Mouse (Mus musculus): ENCODE measurements around the gene Ell. TPM values are rescaled to one million over a fixed set of nuclear protein-coding genes. Genes with fewer than 3 reads are reported as not detected.
A peak's percentile ranks its signal among the peaks of the same experiment; 100 is the strongest.

Ell gene
- polyA plus RNA-seq, 1 experiment from 2014 or later = 9.5 TPM

GRCm38 (mm10) chr8:70615281-70615680 is 76.0 kb downstream of the Ell start:
- H3K9me3 ChIP-seq (ENCODE audit: low read length) = no peaks in the 10 kb centered on the region

DNA sequence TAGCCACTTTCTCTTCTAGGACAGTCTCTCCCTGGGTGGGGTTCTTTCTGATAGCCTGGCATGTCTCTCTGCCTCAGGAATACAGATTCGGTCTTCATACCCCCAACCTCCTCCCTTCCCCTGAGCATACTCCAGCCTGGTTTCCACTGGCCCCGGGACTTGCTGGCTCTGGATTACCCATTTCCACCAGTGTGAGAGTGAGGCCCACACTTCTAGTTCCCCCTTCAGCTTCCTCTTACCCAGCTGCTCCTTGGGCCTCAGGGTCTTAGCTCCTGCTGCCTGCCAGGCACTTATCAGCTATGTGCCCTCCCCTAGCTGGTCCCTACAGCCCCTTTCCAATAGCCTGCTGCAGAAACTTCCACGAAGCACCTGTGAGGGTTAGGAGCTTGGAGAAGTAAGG is 76.6 kb downstream of the Ell start, which contains the start of gene Lrrc25:
TSS of gene Lrrc25 (plus strand) at position 262 of the 400 bp plus-strand sequence.
- WGBS (ENCODE audit: insufficient replicate concordance) = 26% methylated on average over 3 of the region's 3 CpGs
- Histone ChIP-seq H3K27ac (ENCODE audit: low read depth) (peak within 1 kb of the TSS; percentile 83), H3K36me3 (replicated peaks; ENCODE audit: insufficient read depth, low read length) (no peaks in the 10 kb centered on the region), H3K4me3 (ENCODE audit: low read depth, low read length) (peak within 1 kb of the TSS; percentile 16), H3K9me3 (ENCODE audit: low read length) (no peaks in the 10 kb centered on the region), H3K27me3 (ENCODE audit: insufficient read depth, low read length) (no peaks in the 10 kb centered on the region), H3K9ac (replicated peaks) (peak within 1 kb of the TSS; percentile 21; the same call in 1 of the 2 replicates), H3K4me1 (ENCODE audit: insufficient read depth) (peaks cover 35% of the 10 kb centered on the region), H3K4me2 (ENCODE audit: low read depth, low read length) (peak within 1 kb of the TSS; percentile 51)
- ATAC-seq (no peak), DNase-seq (no peak)
- TF ChIP-seq EP300 (IDR thresholded peaks at IDR 0.05; ENCODE audit: low read depth) (no peak), CTCF (IDR thresholded peaks at IDR 0.05; ENCODE audit: low read depth) (no peak)

More at GRCm38 (mm10) chr8:70615281-70615680, 76.0 kb downstream of the Ell start:
- no peak overlapping the region for H3K9ac ChIP-seq (replicated peaks)
- peak overlapping the region; percentile 83 for H3K27ac ChIP-seq (ENCODE audit: low read depth)
- H3K4me1 ChIP-seq (ENCODE audit: insufficient read depth) = peaks cover 41% of the 10 kb centered on the region
- no peaks in the 10 kb centered on the region for H3K27me3 ChIP-seq (ENCODE audit: insufficient read depth, low read length)
- TF ChIP-seq CTCF (IDR thresholded peaks at IDR 0.05; ENCODE audit: low read depth) (no peak), EP300 (IDR thresholded peaks at IDR 0.05; ENCODE audit: low read depth) (no peak)
- ATAC-seq = no peak
- H3K36me3 ChIP-seq (replicated peaks; ENCODE audit: insufficient read depth, low read length) = no peaks in the 10 kb centered on the region
- no peak for DNase-seq
- WGBS (ENCODE audit: insufficient replicate concordance) = 89% methylated on average over 8 of the region's 8 CpGs
- H3K4me2 ChIP-seq (ENCODE audit: low read depth, low read length) = no peak overlapping the region
- H3K4me3 ChIP-seq (ENCODE audit: low read depth, low read length) = no peak overlapping the region

- 0 out of 2 replicates have a peak overlapping the region, but pooled peaks have one; percentile 17 for H3K9ac ChIP-seq (replicated peaks)
- H3K27ac ChIP-seq (ENCODE audit: low read depth) = peak overlapping the region; percentile 83
- peak overlapping the region; percentile 24; the same call in 1 of the 2 replicates for H3K4me2 ChIP-seq (ENCODE audit: low read depth, low read length)
- WGBS (ENCODE audit: insufficient replicate concordance) = 30% methylated on average over 11 of the region's 11 CpGs
- H3K4me3 ChIP-seq (ENCODE audit: low read depth, low read length) = peak overlapping the region; percentile 16
- peaks cover 33% of the 10 kb centered on the region for H3K4me1 ChIP-seq (ENCODE audit: insufficient read depth)
- no peaks in the 10 kb centered on the region for H3K9me3 ChIP-seq (ENCODE audit: low read length)
- no peak for ATAC-seq
- TF ChIP-seq CTCF (IDR thresholded peaks at IDR 0.05; ENCODE audit: low read depth) (no peak), EP300 (IDR thresholded peaks at IDR 0.05; ENCODE audit: low read depth) (no peak)
- H3K36me3 ChIP-seq (replicated peaks; ENCODE audit: insufficient read depth, low read length) = no peaks in the 10 kb centered on the region
- no peak for DNase-seq
- no peaks in the 10 kb centered on the region for H3K27me3 ChIP-seq (ENCODE audit: insufficient read depth, low read length)
These were observed 77.4 kb downstream of the Ell start for GRCm38 (mm10) chr8:70616645-70617044.

DNA sequence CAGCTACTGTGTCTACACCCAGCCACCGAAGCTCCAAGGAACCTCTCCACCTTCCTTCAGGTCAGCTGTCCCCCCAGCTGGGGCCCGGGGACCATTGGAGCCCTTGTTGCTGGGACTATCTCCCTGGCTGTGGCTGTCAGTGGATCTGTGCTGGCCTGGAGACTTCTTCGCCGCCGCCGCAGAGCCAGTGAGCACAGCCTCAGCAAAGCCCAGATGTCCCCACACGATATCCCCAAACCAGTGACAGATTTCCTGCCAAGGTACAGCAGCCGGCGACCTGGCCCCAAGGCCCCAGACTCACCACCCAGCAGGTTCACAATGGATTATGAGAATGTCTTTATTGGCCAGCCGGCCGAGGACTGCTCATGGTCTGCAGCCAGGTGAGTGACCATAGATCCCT is 78.7 kb downstream of the Ell start:
- TF ChIP-seq CTCF (IDR thresholded peaks at IDR 0.05; ENCODE audit: low read depth) = no peak
- TF ChIP-seq EP300 (IDR thresholded peaks at IDR 0.05; ENCODE audit: low read depth) = no peak
- Histone ChIP-seq H3K9ac (replicated peaks) (peak overlapping the region; percentile 49), H3K4me3 (ENCODE audit: low read depth, low read length) (peak overlapping the region; percentile 16), H3K4me2 (ENCODE audit: low read depth, low read length) (peak overlapping the region; percentile 51), H3K36me3 (replicated peaks; ENCODE audit: insufficient read depth, low read length) (no peaks in the 10 kb centered on the region), H3K27me3 (ENCODE audit: insufficient read depth, low read length) (no peaks in the 10 kb centered on the region), H3K27ac (ENCODE audit: low read depth) (peak overlapping the region; percentile 83), H3K9me3 (ENCODE audit: low read length) (no peaks in the 10 kb centered on the region), H3K4me1 (ENCODE audit: insufficient read depth) (peaks cover 38% of the 10 kb centered on the region)
- no peak; the same call in 1 of the 2 replicates for ATAC-seq
- peak; percentile 33 for DNase-seq
- WGBS (ENCODE audit: insufficient replicate concordance) = 39% methylated on average over 11 of the region's 11 CpGs

- WGBS (ENCODE audit: insufficient replicate concordance) = 14% methylated on average over 9 of the region's 9 CpGs
- peak; percentile 94 for DNase-seq
- peak; percentile 85 for ATAC-seq
- H3K27me3 ChIP-seq (ENCODE audit: insufficient read depth, low read length) = no peaks in the 10 kb centered on the region
- TF ChIP-seq CTCF (IDR thresholded peaks at IDR 0.05; ENCODE audit: low read depth) (no peak), EP300 (IDR thresholded peaks at IDR 0.05; ENCODE audit: low read depth) (no peak)
- H3K4me3 ChIP-seq (ENCODE audit: low read depth, low read length) = peak overlapping the region; percentile 30
- H3K9ac ChIP-seq (replicated peaks) = peak overlapping the region; percentile 58
- peaks cover 41% of the 10 kb centered on the region for H3K4me1 ChIP-seq (ENCODE audit: insufficient read depth)
- no peaks in the 10 kb centered on the region for H3K9me3 ChIP-seq (ENCODE audit: low read length)
- H3K36me3 ChIP-seq (replicated peaks; ENCODE audit: insufficient read depth, low read length) = no peaks in the 10 kb centered on the region
- peak overlapping the region; percentile 84 for H3K27ac ChIP-seq (ENCODE audit: low read depth)
- H3K4me2 ChIP-seq (ENCODE audit: low read depth, low read length) = peak overlapping the region; percentile 51
These were observed 79.7 kb downstream of the Ell start for GRCm38 (mm10) chr8:70618888-70619334.

DNA sequence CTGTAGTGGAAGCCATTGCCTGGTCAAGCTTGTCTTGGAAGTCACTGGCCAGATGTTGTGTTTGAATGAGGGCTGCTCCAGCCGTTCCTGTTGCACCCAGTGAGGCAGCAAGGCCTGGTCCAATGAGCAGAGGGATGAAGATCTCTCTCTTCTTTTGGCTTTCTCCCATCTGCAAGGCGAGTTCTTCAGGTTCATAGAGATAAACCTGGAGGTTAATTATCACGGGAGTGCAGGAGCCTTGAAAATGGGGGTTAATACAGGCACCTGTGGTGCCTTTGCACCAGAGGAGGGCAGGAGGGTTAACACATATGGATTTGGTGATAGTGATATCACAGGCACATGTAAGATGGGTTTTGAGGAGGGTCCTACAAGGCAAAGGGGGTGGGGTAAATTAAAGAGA is 83.0 kb downstream of the Ell start:
- TF ChIP-seq CTCF (IDR thresholded peaks at IDR 0.05; ENCODE audit: low read depth) (no peak), EP300 (IDR thresholded peaks at IDR 0.05; ENCODE audit: low read depth) (peak; percentile 96)
- DNase-seq = peak; percentile 26
- Histone ChIP-seq H3K4me2 (ENCODE audit: low read depth, low read length) (peak overlapping the region; percentile 55; the same call in 1 of the 2 replicates), H3K4me1 (ENCODE audit: insufficient read depth) (peaks cover 31% of the 10 kb centered on the region), H3K4me3 (ENCODE audit: low read depth, low read length) (no peak overlapping the region), H3K9me3 (ENCODE audit: low read length) (no peaks in the 10 kb centered on the region), H3K9ac (replicated peaks) (no peak overlapping the region), H3K36me3 (replicated peaks; ENCODE audit: insufficient read depth, low read length) (no peaks in the 10 kb centered on the region), H3K27ac (ENCODE audit: low read depth) (peak overlapping the region; percentile 81), H3K27me3 (ENCODE audit: insufficient read depth, low read length) (no peaks in the 10 kb centered on the region)
- ATAC-seq = peak; percentile 51
- WGBS (ENCODE audit: insufficient replicate concordance) = 37% methylated on average over 3 of the region's 3 CpGs

Measured in liver, postnatal 0 days (tissue).